Comparison of ENCODE assay signal across 12 mouse cellular contexts in genomic region chr2:170662069-170662980, GRCm38 (mm10).
A peak's percentile ranks its signal among the peaks of the same experiment; 100 is the strongest.
DNase-seq lines count a peak whose midpoint lies in the region; ATAC-seq and TF ChIP-seq lines count a peak whose summit lies in the region.
"Had no signal": no experiment of that assay in that cellular context is flagged by ENCODE, and none has a peak within 500 bp of the region (broad histone marks: within the 10 kb centered on the region; RNA-seq: fewer than 3 reads in every experiment).

No protein-coding gene starts in this region.

- no peaks in the 10 kb centered on the region for H3K27me3 ChIP-seq in testis, adult 2 months (ENCODE audit: control insufficient read depth, insufficient read depth, low read length)
- no peaks in the 10 kb centered on the region for H3K27me3 ChIP-seq in forebrain, postnatal 0 days (ENCODE audit: insufficient read depth, low read length)
- H3K27me3 ChIP-seq: limb, embryonic 12.5 days had no signal

- 36% methylated on average over 25 of the region's 25 CpGs for WGBS in forebrain, postnatal 0 days

- no peak for TF ChIP-seq POLR2A in testis, adult 2 months (IDR thresholded peaks at IDR 0.05; ENCODE audit: control insufficient read depth, low read depth, low read length)

- TF ChIP-seq CTCF in testis, adult 2 months (IDR thresholded peaks at IDR 0.05; ENCODE audit: control insufficient read depth, insufficient read depth, insufficient replicate concordance, low read depth, low read length) = no peak
- TF ChIP-seq CTCF in forebrain, postnatal 0 days (IDR thresholded peaks at IDR 0.05; ENCODE audit: low read depth) = no peak

- peaks cover 2% of the 10 kb centered on the region for H3K4me1 ChIP-seq in testis, adult 2 months (ENCODE audit: control insufficient read depth, insufficient read depth, low read length)
- H3K4me1 ChIP-seq in forebrain, postnatal 0 days (ENCODE audit: insufficient read depth) = peaks cover 8% of the 10 kb centered on the region; the same call in 1 of the 2 replicates

- H3K4me2 ChIP-seq in forebrain, postnatal 0 days (ENCODE audit: low read depth) = peak overlapping the region; percentile 48
- H3K4me2 ChIP-seq: limb, embryonic 12.5 days had no signal

- H3K9me3 ChIP-seq in forebrain, postnatal 0 days (ENCODE audit: low read length) = no peaks in the 10 kb centered on the region
- H3K9me3 ChIP-seq: limb, embryonic 12.5 days had no signal

- no peak overlapping the region for H3K27ac ChIP-seq in testis, adult 2 months (ENCODE audit: control insufficient read depth, insufficient read depth, low read depth, low read length)
- peak overlapping the region; percentile 80 for H3K27ac ChIP-seq in forebrain, postnatal 0 days (ENCODE audit: low read depth, low read length)
- H3K27ac ChIP-seq: limb, embryonic 12.5 days had no signal

- no peak for DNase-seq in testis, postnatal 10 days (ENCODE audit: low spot score)
- peak; percentile 91 for DNase-seq in forebrain, postnatal 0 days
- peak; percentile 71 to 73 for DNase-seq in left cerebral cortex, postnatal 14 days (ENCODE audit: low spot score in 2 of 2)
- peak; percentile 32 for DNase-seq in testis, postnatal 14 days (ENCODE audit: low spot score)
- DNase-seq in kidney, adult 8-10 months = no peak
- DNase-seq in c-Kit-positive CD71-positive TER-119-positive erythroid progenitor cells, embryonic 14.5 days (ENCODE audit: low spot score) = no peak
- DNase-seq in adrenal gland, postnatal 10 days = no peak
- DNase-seq: adrenal gland, adult 2 months; cerebellum, adult 2 months; lung, postnatal 36 days had no signal

- H3K36me3 ChIP-seq in testis, adult 2 months (ENCODE audit: control insufficient read depth, insufficient read depth, low read length) = no peaks in the 10 kb centered on the region
- H3K36me3 ChIP-seq in forebrain, postnatal 0 days (ENCODE audit: insufficient read depth) = no peaks in the 10 kb centered on the region
- H3K36me3 ChIP-seq: limb, embryonic 12.5 days had no signal

- H3K4me3 ChIP-seq in testis, adult 2 months (ENCODE audit: control insufficient read depth, low read depth, low read length) = peak overlapping the region; percentile 85
- peak overlapping the region; percentile 25 for H3K4me3 ChIP-seq in forebrain, postnatal 0 days (ENCODE audit: low read depth, low read length)
- H3K4me3 ChIP-seq: limb, embryonic 12.5 days had no signal

- peak overlapping the region; percentile 48 for H3K9ac ChIP-seq in forebrain, postnatal 0 days
- H3K9ac ChIP-seq: limb, embryonic 12.5 days had no signal

- ATAC-seq in forebrain, postnatal 0 days = peak; percentile 68

- intact Hi-C loops in left cerebral cortex, postnatal 14 days (cut with DNase I) = no loop called here

Comparison
In these comparisons a context has a peak if more than half of its experiments do, and no peak if none do; other contexts are left out.
1. DNase-seq: peak in forebrain, postnatal 0 days (single experiment), left cerebral cortex, postnatal 14 days (2 of 2) and testis, postnatal 14 days (single experiment); none in testis, postnatal 10 days (single experiment), kidney, adult 8-10 months (0 of 2), c-Kit-positive CD71-positive TER-119-positive erythroid progenitor cells, embryonic 14.5 days (single experiment) and adrenal gland, postnatal 10 days (single experiment).